Mouse (Mus musculus) embryo, embryonic 11 days (tissue): ENCODE data around the gene Rnft2.

Experiments
- DNase-seq: peaks from one replicate; pipeline ENCODE4 v3.0.0-alpha.2; 2015

Rnft2 gene

GRCm38 (mm10) chr5:118244606-118245443, at the start of gene Rnft2, which contains the start of gene 2410131K14Rik:
Gene Rnft2, minus strand, starts transcription at chr5:118245116.
Gene 2410131K14Rik, plus strand, starts transcription at chr5:118245227.
- peak; percentile 100 for DNase-seq

DNA sequence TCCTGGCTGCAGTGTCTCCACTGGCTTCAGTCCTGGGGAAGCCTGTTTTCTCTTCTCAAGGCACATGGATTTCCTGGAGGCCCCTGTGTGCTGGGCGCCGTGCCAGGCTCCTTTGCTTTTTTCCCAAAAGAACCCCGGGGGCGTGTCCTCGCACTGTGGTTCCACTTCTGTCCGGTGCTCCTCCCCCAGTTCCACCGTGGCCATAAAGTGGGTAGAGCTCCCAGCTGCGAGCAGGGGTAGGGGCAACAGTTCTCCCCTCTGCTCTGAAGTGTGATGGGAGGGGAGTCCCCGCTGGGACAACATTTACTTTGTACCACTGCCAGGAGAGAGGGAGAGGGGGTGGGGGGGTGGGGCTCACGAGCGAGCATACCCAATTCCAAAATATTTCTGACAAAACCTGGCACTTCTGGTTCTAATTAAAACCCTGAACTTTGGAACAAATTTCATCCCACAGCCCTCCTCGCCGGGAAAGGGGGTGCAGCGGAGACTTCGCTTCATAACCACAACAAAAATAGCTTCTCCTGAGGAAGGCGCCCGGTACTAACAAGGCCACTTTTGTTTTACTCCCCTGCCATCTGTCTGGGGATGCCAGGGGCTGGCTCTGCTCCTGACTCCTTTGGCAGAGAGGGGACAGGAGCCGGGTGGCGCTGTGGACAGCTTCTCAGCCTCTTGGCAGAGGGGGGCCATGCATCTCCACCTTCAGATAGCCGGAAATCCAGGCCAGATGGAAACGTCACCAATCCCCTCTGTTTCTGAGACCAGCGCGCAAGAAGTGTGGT, 49.4 kb upstream of the Rnft2 start:
- peak; percentile 77 for DNase-seq

GRCm38 (mm10) chr5:118292476-118292875, 47.6 kb upstream of the Rnft2 start:
- no peak for DNase-seq

- DNase-seq, result no peak
Observed at GRCm38 (mm10) chr5:118291453-118291852, 46.5 kb upstream of the Rnft2 start.

- DNase-seq, result no peak
Observed at GRCm38 (mm10) chr5:118277741-118278495, 33.0 kb upstream of the Rnft2 start.

GRCm38 (mm10) chr5:118276711-118277110, 31.8 kb upstream of the Rnft2 start:
- peak; percentile 60 for DNase-seq

DNA sequence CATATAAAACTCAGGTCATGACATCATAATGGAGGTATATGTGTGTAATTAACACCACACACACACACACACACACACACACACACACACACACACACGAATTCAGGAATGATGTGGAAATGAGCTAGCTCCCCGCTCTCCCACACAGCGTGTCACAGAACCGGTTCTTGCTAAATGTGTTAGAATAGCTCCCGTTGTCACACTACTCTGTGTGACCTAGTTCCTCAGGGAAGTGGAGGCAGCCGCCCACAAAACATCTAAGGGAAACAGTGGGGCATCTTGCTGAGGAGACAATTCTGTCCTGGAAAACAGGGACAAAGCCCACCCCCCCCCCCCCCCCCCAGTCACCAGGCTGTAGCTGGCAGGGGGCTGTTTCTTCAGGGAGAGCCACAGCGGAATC, 31.4 kb upstream of the Rnft2 start:
- no peak for DNase-seq

- peak; percentile 27 for DNase-seq
Observed at GRCm38 (mm10) chr5:118274546-118274945, 29.6 kb upstream of the Rnft2 start.

GRCm38 (mm10) chr5:118273446-118273845, 28.5 kb upstream of the Rnft2 start:
- DNase-seq, result no peak

DNA sequence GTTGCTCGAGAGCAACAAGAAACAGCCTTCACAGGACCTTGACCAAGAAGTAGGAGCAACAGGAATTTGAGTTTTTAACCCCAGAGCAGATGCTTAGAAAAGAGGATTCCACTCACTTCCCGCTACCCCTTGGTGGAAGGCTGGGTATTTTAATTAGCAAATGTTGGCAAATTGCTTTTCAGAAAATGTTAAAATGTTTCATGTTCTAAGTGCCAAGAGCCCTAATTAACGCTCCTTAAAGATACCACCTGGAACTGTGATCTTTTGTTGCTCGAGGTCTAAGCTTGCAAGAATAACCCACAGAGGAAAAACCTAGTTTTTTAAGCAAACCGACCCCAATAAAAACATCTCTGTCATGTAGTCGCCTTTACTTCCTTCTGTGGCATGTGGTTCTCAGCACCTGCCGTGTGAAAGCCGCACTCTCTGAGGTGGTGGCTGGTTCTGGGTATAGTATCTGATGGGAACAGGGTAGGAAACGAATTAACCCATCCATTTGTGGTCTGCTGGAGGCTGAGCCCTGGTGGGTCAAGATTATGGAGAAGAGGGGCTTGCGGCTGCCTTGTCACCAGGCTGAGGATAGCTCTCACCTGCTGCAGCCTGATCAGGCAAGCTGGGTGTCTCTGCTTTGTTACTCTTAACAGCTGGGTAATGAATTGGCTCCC, 26.7 kb upstream of the Rnft2 start:
- DNase-seq, result no peak

- peak; percentile 89 for DNase-seq
Observed at GRCm38 (mm10) chr5:118268987-118269386, 24.1 kb upstream of the Rnft2 start.

- DNase-seq, result peak; percentile 39
Observed at GRCm38 (mm10) chr5:118266309-118266708, 21.4 kb upstream of the Rnft2 start.

DNA sequence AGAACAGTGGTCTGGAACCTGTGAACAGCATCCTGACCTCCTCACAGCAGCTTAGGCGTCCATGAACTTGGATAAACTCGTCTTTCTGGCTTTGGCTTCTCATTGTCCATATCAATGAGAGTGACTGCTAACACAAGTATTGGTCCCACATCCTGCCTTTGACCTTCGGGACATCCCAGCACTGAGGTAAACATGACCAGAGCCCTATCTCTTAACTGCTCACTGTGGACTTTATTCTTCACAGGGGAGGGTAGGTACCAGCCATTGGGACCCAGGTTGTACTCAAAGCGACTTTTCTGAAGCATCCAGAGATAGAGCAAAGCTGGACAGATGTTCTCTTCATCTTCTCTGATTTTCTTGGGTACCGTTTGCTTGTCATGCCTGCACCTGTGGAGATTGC, 20.4 kb upstream of the Rnft2 start:
- DNase-seq, result no peak

DNA sequence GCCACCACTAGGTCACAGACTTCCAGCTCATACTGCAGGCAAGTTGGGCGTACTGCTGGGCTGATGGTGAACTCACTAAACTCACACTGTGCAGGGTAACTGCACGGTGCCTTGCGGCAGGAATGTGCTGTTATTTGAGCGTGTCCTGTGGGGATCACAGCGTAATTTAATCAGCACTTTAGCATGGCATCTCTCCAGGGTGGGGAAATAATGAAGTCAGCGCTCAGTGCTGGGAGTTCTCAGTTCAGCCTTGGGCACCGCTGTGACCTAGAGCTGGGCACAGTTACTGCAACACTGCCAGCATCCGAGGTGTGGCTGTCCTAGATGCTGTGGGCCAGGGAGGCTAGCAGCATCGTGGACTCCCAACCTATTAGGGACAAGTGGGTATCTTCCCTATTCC, 19.4 kb upstream of the Rnft2 start:
- no peak for DNase-seq

GRCm38 (mm10) chr5:118262418-118262817, 17.5 kb upstream of the Rnft2 start:
- DNase-seq, result no peak

DNA sequence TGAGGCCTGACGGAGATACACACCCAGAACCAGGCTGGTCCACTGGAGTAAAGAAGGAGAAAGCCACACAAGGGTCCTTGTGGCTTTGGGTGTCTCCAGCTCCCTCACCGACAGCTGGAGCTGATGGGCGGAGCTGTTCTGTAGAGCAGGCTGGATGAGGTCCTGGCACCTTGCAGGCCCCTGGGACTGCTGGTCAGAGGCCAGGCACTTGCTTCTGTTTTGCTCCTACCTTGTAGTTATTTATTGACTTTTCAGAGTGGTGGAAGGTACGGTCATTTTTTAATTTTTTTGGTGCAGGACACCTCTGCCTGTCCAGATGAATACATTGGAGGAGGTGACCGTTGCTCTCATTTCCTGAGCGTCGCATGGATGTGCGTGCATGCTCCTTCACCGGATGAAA, 16.3 kb upstream of the Rnft2 start:
- DNase-seq, result no peak

- no peak for DNase-seq
Observed at GRCm38 (mm10) chr5:118260642-118261041, 15.7 kb upstream of the Rnft2 start.

DNA sequence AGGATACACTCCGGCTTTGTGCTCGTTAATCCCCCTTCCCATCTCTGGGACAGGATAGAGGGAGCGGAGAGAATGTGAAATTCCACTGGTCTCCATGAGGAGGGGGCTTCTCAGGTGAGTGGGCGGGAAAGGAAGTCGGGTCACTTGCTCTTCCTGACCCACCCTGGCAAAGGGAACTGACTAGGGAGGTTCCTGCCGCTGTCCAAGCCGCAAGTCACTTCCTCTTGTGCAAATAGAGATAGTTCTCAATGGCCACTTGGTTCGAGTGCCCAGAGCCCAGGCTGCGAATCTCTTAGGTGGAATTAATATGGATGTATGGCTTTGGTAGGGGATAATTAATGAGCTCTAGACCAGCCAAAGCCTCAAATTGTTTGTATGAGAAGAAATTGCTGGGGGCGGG, 15.1 kb upstream of the Rnft2 start:
- DNase-seq, result no peak

GRCm38 (mm10) chr5:118259636-118260035, 14.7 kb upstream of the Rnft2 start:
- no peak for DNase-seq

- no peak for DNase-seq
Observed at GRCm38 (mm10) chr5:118259152-118259551, 14.2 kb upstream of the Rnft2 start.

- no peak for DNase-seq
Observed at GRCm38 (mm10) chr5:118256981-118257380, 12.1 kb upstream of the Rnft2 start.

GRCm38 (mm10) chr5:118253551-118253950, 8.6 kb upstream of the Rnft2 start:
- no peak for DNase-seq

GRCm38 (mm10) chr5:118250987-118251386, 6.1 kb upstream of the Rnft2 start:
- no peak for DNase-seq
